Mouse (Mus musculus) layer of hippocampus, adult 18-20 months (tissue): ENCODE data around the gene Ankdd1b. TPM values are rescaled to one million over a fixed set of nuclear protein-coding genes. Genes with fewer than 3 reads are reported as not detected.

Source experiments
- DNase-seq, 2 experiments: peaks; one replicate each; pipeline ENCODE4 v3.0.0; 2022; ENCODE audit warnings: low spot score in 2 of 2
- long read RNA-seq: library from polyadenylated mRNA; stranded (forward); transcript quantifications from one replicate; pipeline ENCODE4 v2.0.0, GENCODE M21; 2021
- total RNA-seq, 2 experiments: library from RNA; stranded (reverse); gene quantifications; 2 replicates each; pipeline ENCODE4 v1.2.3; 2021

The Ankdd1b gene
- total RNA-seq = under 1 TPM; 0.13 to 0.37 TPM
- long read RNA-seq, partial matches to known transcripts = 0 of 9 reads
- long read RNA-seq, other reads (novel, unspliced or antisense) = 9 of 9 reads

DNA sequence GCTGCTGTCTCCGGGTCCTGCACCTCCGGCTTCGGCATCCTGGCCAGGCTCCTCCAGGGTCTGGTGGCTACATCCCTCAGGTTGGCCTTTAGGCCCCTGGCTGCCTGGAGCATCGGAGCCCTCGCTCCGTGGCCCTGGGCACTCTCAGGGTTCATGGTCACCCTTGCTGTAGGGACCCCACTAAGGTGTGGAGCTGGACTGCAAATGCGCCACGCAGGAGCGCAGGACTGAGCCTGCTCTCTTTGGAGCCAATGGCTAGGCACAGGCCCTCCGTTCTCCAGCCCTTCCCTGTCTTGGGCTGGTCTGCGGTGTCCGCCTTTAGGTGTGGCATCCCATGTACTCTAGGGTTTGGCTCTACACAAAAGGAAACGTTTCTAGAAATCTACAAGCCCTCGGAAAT lies at the start of gene Ankdd1b:
Gene Ankdd1b (minus strand): TSS at position 242 of the 400 bp plus-strand sequence.
- DNase-seq = no peak

DNA sequence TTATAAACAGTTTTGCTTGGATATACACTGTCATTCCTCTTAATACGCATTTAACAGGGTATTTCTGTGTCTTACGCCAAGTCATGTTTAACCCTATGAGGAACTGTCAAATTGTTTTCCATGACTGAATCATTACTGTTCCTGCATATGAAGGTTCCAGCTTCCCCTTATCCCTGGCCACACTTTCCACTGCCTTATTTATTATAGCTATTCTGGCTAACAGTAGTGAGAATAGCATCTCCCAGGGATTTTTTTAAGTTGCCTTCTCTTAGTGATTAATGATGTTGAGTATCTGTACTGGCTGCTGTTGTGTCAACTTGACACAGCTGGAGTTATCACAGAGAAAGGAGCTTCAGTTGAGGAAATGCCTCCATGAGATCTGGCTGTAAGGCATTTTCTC lies 46.3 kb upstream of the Ankdd1b start:
- DNase-seq = no peak

DNA sequence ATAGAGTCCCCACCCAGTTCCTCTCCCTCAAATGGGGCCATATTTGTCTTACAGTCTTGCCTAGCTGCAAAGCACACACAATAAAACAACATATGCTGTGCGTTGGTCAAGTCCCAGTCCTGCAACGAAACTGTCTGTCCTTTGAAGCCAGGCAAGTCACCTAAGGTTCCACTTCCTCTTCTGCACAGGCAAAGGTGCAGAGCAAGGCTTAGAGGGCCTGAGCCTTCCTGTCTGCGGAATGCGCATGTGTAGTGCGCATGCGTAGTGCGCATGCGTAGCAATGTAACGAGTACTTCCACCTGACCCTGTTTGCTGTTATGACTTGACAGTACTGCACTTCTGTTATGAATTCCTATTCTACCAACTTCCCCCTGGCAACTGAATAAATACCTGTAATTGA lies 45.3 kb upstream of the Ankdd1b start:
- no peak for DNase-seq

DNA sequence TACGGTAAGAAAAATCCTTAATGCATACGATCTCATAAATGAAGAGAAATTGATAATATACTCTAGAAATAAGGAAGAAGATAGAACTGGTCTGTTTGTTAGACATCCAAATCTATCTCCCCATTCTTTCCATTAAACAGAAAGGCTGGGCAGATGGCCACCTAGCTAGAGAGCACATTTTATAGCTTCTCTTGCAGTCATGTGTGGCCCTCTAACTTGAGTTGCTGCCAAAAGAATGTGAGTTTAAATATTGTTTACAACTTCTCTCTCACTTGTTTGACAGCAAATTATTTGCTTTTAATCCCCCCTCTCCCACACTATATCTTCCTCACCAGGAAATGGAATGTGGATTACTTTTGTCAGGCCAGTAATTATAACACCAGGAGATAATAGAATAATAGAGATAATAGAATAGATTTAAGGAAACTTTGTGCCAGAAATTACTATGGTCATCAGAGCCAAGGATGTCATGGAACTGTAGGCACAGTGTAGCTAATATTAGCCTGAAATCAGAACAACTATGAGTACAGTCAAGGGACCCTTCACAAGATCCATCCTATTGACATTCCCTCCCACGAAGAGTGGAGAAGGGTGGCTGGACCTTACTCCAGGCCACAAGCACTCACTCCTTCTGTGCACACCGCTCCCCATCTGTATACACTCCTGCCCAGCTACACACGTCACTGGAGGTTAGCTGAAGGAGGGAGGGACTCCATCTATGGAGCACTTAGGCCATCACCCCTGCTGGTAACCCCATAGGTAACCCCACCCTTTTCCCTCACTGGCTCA lies 43.4 kb upstream of the Ankdd1b start:
- no peak for DNase-seq

DNA sequence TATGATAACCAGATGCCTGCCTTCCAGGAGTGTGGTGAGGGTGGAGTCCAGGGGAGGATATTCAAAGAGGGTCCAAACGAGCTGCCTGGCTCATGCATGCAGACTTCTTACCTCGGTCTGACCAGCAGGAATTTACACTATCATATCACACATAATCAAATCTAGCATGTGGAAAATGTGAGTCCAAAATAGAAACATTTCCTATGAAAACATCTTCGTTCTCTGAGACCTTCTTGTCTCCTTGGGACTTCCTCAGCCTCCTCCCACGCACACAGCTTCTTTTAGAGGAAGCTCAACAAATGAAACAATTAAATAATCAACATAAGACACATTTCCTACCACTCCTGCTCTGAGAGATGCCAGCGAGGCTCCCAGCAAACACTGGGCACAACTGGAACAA lies 40.9 kb upstream of the Ankdd1b start:
- no peak for DNase-seq

DNA sequence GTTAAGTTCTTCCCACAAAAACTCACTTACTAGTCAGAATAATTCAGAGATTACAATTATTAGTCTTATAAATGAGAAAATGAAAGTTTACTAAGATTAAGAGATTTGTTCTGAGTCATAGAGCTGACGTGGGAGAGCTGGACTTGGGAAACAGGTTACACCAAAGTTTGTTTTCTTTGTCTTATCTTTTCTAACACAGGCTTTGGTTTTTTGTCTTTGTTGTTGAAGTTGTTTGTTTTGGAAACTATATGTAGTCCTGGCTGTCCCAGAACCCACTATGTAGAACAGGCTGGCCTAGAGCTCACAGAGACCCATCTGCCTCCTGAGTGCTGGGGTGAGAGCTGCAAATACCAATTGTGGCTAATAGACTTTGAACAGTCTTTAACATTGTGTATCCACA lies 40.3 kb upstream of the Ankdd1b start:
- no peak for DNase-seq

DNA sequence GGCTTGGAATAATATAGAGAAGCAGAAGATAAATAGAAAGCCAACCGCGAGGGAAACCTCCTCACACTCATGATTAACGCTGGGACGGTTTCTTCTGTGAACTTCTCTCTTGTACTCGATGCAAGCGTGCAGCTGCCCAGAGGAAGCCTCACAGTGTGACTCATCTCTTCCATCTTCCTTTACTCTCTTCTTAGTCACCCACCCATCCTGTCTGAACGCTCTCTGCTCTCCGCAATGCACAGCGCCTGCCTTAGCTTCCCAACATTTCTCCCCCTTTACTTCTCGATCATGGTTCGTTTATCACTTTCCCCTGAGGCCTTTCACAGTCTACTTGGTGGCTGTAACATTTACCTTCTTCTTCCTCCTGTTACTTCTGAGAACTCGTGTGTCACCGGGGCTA lies 39.6 kb upstream of the Ankdd1b start:
- no peak for DNase-seq

DNA sequence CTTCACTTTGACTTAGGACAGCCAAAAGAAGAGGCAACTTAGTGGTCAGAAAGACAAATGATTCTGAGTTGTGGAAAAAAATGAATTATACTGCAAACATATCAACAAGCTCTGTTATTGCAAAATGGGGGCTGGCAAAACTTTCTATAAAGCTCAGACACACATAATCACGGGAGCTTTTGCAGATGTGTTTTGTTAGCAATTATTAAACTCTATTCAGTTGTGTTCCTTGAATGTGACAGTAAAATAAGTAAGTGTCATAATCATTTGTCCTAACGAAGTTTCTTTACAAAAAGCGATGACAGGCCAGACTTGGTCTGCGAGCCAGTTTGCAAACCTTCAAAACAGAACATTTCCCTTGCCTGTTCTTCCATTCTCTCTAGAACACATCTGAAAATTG lies 36.5 kb upstream of the Ankdd1b start:
- no peak for DNase-seq

DNA sequence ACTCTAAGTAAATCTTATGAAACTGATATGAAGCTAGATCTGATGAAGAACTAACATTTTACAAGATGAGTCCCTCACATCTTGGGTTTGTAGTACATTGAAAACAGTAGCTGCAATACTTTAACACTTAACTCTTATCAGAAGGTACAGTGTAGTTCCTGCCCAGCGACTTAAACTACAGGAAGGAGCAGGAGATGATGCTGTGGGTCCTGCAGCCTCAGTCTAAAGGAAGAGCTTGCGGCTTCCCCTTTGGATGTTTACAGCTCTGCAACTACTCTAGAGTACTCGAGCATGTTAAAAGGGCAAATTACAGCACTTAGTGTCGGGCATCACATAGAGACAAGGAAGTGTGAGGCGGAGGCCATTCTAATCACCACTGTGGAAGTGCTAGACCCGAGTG lies 35.3 kb upstream of the Ankdd1b start:
- no peak for DNase-seq

DNA sequence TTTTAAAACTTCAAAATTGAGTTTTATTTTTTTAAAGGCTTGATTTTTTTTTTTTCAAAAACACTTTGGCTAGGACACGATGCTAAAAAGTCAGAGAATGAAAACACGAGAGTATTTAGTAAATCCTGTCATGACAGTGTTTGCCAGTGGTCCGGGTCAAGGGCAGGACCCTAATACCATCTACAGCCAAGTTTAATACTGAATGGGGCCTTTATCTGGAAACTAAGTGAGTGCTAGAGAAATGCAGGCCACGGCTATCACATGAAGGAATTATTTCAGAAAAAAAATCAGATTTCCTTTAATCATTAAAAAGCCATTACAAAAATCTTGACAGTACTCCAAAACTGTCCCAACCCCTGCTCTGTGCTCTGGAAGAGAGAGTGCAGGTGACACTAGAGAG lies 34.7 kb upstream of the Ankdd1b start:
- no peak for DNase-seq

DNA sequence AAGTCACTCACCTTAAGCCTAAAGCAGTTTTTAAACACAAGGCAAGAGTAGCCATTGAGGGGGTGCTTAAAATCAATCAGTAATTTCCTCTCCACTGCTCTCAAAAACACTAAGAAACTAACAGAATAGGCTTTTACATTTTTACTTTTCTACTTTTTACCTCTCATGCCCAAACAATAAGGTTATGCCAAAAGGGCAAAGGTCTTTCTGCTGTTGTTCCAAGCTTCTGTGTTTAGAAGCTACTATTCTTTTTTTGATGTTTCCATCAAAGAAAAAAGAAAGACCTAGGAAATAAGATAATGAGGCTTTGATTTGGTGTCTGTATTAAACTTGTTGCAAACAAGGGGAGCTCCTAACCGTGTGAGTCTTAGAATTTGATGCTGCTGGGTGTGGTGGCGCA lies 28.9 kb upstream of the Ankdd1b start:
- no peak for DNase-seq

DNA sequence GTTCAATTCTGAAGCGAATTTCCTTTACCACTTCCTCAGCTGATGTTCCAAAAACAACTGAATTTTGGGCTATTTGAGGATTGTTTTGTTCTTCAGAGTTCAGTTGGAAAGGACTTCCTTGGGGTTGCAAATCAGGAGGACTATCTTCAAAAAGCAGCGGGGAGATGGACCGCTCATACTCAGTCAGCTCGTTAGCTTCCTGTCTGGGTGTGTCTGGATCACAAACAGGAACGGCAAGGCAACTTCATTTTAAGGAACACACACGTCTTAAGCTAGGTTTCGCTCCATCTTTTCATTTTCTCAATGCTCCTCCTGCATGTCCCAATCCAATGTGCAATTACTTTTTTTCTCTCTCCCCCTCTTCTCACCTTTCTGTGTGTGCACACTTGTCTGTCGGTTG lies 25.6 kb upstream of the Ankdd1b start:
- DNase-seq = no peak

DNA sequence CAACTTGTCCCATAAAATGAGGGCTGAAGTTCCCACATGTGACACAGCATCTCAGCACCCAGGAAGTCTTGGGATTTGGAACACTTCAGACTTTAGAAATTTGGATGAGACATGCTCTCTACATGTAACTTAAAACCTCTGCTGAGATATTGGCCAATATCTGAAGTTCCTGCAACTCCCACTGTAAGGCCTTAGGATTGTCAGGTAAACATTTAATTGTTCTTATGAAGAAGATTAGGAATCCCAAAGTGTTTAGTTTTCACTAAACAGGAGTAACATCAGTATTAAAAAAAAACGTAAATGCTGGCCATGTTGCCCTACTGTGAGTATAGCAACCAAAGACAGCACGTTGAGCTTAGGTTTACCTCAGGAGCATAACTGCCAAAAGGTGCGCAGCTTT lies 19.4 kb upstream of the Ankdd1b start, which contains the start of gene Gm17622:
Gene Gm17622 (plus strand): TSS at position 301 of the 400 bp plus-strand sequence.
- no peak for DNase-seq

DNA sequence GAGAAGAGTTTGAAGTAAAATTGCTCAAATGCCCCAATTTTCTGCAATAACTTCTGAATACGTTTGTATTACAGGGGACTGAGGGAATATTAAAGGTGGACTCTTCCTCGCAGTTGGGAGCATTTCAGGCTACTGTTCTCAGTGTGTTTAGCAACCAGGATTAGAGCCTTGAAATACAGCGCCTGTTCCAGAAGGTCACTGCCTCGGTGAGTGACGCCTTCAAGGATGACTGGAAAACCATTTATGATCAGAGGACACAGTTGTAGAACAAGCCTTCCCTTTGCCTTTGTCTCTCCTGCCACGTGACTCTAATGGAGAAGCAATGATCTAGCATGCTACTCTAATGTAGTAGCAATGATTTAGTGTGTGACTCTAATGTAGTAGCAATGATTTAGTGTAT lies 17.0 kb upstream of the Ankdd1b start:
- DNase-seq = no peak

DNA sequence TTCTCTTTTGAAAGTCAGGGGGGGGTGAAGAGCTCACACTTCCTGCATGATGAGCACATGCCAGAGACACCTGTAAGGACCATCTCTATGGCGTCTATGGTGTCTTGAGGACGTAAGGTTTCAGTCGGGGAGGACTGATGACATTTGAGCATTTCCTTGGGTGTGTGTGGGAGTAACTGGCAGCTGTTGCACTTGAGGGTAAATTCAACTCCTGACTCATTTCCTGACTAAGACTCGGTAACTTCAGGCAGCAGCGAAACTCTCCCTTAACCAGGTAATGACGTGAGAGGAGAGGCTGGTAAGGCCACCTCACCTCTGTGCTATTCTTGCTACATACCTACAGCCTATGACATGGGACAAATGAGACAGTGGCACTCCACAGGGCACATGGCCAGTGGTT lies 16.2 kb upstream of the Ankdd1b start:
- DNase-seq = no peak

DNA sequence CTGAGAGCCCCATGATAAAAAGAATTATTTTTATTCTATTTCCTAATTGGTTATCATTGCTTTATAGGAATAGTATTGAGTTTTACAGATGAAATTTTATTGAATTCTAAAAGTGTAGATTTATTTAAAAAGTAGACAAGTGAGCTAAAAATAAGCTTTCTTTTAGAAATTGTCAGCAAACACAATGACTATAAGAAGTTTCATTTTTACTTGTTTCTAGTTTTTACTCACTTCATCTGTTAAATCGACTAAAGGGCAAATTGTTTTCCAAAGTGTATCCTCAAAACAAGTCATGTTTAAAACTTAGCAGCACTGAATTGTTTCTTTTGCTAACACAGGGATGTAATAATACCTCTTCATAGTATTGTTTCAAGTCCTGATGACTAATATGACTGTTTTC lies 8.0 kb upstream of the Ankdd1b start:
- DNase-seq = no peak

DNA sequence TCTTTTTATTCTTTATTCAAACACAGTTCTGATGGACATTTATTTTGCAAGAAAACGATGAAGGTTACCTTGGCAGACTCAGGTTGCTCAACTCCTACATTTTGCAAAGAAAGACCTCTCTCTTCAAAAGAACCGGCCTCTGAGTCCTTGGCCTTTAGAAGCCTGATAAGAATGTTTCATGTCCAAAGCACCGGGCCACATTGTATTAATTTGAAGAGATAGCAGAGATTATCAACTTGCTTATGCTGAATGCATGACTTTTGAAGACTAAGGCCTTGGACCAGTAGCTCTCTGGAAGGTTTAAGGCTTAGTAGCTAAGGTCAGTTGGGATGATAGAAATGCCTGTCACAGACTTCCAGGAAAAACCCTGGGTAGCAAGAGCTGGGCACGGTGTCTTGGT lies 6.2 kb upstream of the Ankdd1b start:
- DNase-seq = no peak

DNA sequence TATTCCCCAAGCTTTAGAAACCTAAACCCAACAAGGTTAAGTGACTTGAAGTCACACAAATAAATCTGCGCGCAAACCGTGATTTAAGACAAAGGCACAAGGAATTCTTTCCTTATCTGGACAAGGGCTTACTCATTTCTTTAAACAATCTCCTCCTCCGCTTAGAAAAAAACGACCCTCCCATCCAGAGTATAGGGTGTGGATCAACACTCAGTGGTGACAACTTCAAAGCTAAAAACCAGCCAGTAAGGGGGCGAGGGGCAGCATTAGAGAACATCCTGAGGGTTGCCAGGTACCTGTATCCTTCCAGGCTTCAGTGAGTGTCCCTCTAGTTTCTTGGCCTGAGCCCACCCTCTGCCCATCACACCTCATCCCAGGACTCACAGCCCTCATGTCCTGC lies 442 bp downstream of the Ankdd1b start:
- DNase-seq = no peak

DNA sequence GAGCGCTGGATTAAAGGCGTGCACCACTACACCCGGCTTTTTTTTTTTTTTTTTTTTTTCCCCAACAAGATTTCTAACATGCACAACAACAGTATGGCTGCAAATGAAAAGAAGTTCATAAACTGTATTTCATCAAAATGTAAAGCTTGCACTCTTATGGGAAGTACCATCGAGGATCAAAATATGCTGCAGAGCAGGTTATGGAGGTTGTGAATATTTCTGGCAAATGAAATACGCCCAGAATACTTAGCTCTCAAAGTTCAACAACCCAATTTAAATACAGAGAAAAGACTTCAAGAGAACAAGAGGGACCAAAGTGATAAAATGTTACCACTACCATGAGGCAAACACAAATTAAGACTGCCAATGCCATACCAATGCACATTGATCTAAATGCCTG lies 2.3 kb downstream of the Ankdd1b start:
- no peak for DNase-seq

DNA sequence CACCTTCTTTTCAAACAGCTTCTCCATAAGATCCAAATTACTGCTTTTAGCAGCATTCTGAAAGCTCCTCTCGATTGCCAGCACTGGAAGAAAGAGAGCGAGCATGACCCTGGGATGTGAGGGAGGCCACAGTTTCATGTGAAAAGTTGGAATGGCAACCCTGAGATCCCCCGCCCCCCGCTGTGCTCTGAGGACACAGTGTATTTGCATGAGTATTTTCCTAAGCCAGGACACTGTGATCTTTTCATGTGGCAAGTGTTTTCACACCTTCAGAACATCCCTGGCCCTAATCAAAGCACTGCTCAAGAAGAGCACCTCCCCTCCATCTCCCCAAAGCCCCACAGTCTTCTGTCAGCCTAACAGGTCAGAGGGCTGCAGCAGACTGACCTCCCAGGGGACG lies 5.7 kb downstream of the Ankdd1b start:
- DNase-seq = no peak

DNA sequence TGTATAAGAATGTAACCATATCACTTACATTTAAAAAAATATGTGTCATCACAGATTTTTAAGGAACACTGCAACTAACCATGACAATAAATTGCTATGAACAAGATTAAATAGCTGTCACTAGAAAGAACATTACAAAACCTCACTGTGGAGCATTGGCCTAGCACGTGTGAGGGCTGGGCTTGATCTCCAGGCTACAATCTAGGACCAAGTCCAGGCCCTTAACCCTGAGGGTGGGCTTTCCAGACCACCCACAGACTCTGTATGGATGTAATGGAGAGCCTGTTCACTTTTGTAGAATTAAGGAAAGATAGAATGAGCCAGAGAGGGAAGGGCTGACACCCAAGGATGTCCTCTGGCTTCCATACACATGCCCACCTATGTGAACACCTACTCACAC lies 8.4 kb downstream of the Ankdd1b start:
- DNase-seq = no peak

DNA sequence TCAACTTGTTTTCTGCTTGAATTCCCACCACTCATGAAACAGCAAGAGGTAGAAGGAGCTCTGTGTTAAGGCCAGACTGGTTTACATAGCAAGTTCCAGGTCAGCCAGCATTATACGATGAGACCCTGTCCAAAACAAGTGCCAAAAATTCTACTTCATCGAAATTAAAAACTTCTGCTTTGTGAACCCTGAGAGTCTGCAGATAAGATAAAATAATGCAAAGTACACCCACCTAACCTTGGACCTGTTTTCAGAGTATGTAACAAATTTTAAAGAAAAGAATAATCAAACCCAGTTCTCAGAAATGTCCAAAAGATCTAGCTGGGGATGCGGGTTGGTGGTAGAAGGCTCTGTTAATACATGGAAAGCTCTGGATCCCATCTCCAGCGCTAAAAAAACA lies 12.4 kb downstream of the Ankdd1b start:
- DNase-seq = no peak

DNA sequence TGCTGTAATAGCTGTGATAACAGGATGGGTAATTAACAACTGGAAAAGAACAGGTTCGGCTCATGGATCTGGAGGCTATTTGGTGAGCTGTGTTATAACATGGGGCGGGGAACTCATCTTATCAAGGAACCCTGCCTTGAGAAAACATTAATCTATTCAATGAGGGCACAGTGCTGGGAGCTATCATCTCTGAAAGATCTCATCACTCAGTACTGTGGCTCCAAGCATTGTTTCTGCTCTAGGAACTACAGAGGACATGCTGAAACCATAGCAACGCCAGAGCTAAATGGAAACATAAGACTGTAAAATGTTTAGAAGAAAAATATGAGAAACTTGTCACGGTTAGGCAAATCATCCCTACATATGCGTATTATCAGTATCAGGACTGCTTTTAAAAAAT lies 13.0 kb downstream of the Ankdd1b start:
- no peak for DNase-seq
